Mouse (Mus musculus): Measurements from ENCODE around the gene Timeless. TPM values are rescaled to one million over a fixed set of nuclear protein-coding genes. Genes with fewer than 3 reads are reported as not detected.
A peak's percentile ranks its signal among the peaks of the same experiment; 100 is the strongest.

Gene Timeless
- polyA plus RNA-seq, 1 experiment = 4.9 TPM

DNA sequence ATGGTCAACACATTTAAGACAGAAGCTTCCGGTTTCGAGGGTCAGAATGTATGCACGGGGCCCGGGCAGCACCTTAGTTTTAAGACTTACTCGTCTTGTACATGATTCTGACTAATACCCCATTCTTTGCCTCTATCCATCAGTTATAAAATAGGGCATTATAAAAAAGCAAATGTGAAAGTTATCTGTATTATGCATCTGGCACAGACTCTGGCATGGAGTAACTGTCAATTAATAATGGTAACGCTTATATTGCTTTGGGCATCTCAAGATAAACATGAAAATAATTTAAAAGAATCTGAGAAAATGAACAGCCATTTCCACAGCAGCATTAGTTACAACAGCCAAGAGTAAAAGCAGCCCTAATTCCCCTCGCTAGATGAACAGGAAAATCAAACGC is 3.9 kb upstream of the Timeless start:
- no peak overlapping the region for H3ac ChIP-seq (ENCODE audit: control insufficient read depth, insufficient read length)
- no peaks in the 10 kb centered on the region for H3K27me3 ChIP-seq (ENCODE audit: control insufficient read depth, insufficient read depth, insufficient read length)
- H3K4me3 ChIP-seq = no peak overlapping the region
- no peak for TF ChIP-seq MAX (IDR thresholded peaks at IDR 0.05; ENCODE audit: low read depth)
- TF ChIP-seq E2F4 (IDR thresholded peaks at IDR 0.05; ENCODE audit: insufficient read depth) = no peak
- TF ChIP-seq USF1 (IDR thresholded peaks at IDR 0.05; ENCODE audit: low read depth) = no peak
- no peak for TF ChIP-seq REST (IDR thresholded peaks at IDR 0.05; ENCODE audit: insufficient read depth, insufficient read length)
- TF ChIP-seq SRF (IDR thresholded peaks at IDR 0.05; ENCODE audit: control insufficient read depth, insufficient read length, low read depth) = no peak
- no peak for TF ChIP-seq TCF12 (IDR thresholded peaks at IDR 0.05; ENCODE audit: insufficient read depth, poor library complexity, severe bottlenecking)
- no peak for TF ChIP-seq POLR2A (IDR thresholded peaks at IDR 0.05; ENCODE audit: insufficient read length, low read depth)
- no peak for TF ChIP-seq MYOD1 (IDR thresholded peaks at IDR 0.05; ENCODE audit: control insufficient read depth in 1 of 3, insufficient read length in 2 of 3, low read depth in 2 of 3)
- no peak for TF ChIP-seq TCF3 (IDR thresholded peaks at IDR 0.05; ENCODE audit: insufficient read length, low read depth)
- TF ChIP-seq MYOG (IDR thresholded peaks at IDR 0.05; ENCODE audit: control insufficient read depth in 1 of 3, insufficient read depth in 1 of 3, insufficient read length in 2 of 3, low read depth in 2 of 3) = no peak
- TF ChIP-seq POLR2AphosphoS2 (IDR thresholded peaks at IDR 0.05; ENCODE audit: insufficient read length, low read depth) = no peak
- no peak for TF ChIP-seq CEBPB (IDR thresholded peaks at IDR 0.05; ENCODE audit: insufficient read depth, poor library complexity, severe bottlenecking)
- H3K79me2 ChIP-seq (ENCODE audit: control insufficient read depth, insufficient read depth) = no peaks in the 10 kb centered on the region
- H3K36me3 ChIP-seq (ENCODE audit: control insufficient read depth, insufficient read depth) = no peaks in the 10 kb centered on the region
- no peak overlapping the region for H3K4me2 ChIP-seq (ENCODE audit: low read depth)

GRCm38 (mm10) chr10:128230582-128230981 is 1.3 kb upstream of the Timeless start:
- Histone ChIP-seq H3K79me2 (ENCODE audit: control insufficient read depth, insufficient read depth) (no peaks in the 10 kb centered on the region), H3K36me3 (ENCODE audit: control insufficient read depth, insufficient read depth) (no peaks in the 10 kb centered on the region), H3ac (ENCODE audit: control insufficient read depth, insufficient read length) (no peak overlapping the region), H3K27me3 (ENCODE audit: control insufficient read depth, insufficient read depth, insufficient read length) (no peaks in the 10 kb centered on the region), H3K4me3 (no peak overlapping the region), H3K4me2 (ENCODE audit: low read depth) (no peak overlapping the region)
- TF ChIP-seq MYOG (IDR thresholded peaks at IDR 0.05; ENCODE audit: control insufficient read depth in 1 of 3, insufficient read depth in 1 of 3, insufficient read length in 2 of 3, low read depth in 2 of 3) = no peak
- no peak for TF ChIP-seq E2F4 (IDR thresholded peaks at IDR 0.05; ENCODE audit: insufficient read depth)
- no peak for TF ChIP-seq TCF3 (IDR thresholded peaks at IDR 0.05; ENCODE audit: insufficient read length, low read depth)
- no peak for TF ChIP-seq CEBPB (IDR thresholded peaks at IDR 0.05; ENCODE audit: insufficient read depth, poor library complexity, severe bottlenecking)
- no peak for TF ChIP-seq REST (IDR thresholded peaks at IDR 0.05; ENCODE audit: insufficient read depth, insufficient read length)
- no peak for TF ChIP-seq POLR2A (IDR thresholded peaks at IDR 0.05; ENCODE audit: insufficient read length, low read depth)
- TF ChIP-seq SRF (IDR thresholded peaks at IDR 0.05; ENCODE audit: control insufficient read depth, insufficient read length, low read depth) = no peak
- TF ChIP-seq USF1 (IDR thresholded peaks at IDR 0.05; ENCODE audit: low read depth) = no peak
- TF ChIP-seq POLR2AphosphoS2 (IDR thresholded peaks at IDR 0.05; ENCODE audit: insufficient read length, low read depth) = no peak
- TF ChIP-seq MYOD1 (IDR thresholded peaks at IDR 0.05; ENCODE audit: control insufficient read depth in 1 of 3, insufficient read length in 2 of 3, low read depth in 2 of 3) = no peak
- TF ChIP-seq TCF12 (IDR thresholded peaks at IDR 0.05; ENCODE audit: insufficient read depth, poor library complexity, severe bottlenecking) = no peak
- no peak for TF ChIP-seq MAX (IDR thresholded peaks at IDR 0.05; ENCODE audit: low read depth)

DNA sequence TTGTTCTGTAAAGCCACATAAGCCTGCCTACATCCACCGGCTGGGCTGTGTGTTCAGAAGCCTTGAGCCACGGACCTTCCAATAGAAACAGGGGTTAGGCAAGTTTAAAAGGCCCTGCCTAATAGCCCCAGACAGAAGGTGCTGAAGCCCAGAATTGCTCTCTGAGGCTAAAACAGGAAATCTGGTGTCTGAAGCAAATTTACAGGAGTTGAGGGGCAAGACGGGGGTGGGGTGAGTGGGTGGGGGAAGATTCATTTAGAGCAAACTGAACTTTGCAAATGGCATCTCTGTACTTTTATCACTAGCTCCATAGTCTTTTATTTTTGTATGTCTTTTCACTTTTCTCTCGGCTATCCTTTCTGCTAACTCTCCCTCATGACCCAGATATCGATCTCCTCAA is 719 bp upstream of the Timeless start:
- Histone ChIP-seq H3K27me3 (ENCODE audit: control insufficient read depth, insufficient read depth, insufficient read length) (no peaks in the 10 kb centered on the region), H3ac (ENCODE audit: control insufficient read depth, insufficient read length) (no peak overlapping the region), H3K36me3 (ENCODE audit: control insufficient read depth, insufficient read depth) (no peaks in the 10 kb centered on the region), H3K4me2 (ENCODE audit: low read depth) (peak overlapping the region; percentile 87), H3K4me3 (peak overlapping the region; percentile 53), H3K79me2 (ENCODE audit: control insufficient read depth, insufficient read depth) (no peaks in the 10 kb centered on the region)
- TF ChIP-seq CEBPB (IDR thresholded peaks at IDR 0.05; ENCODE audit: insufficient read depth, poor library complexity, severe bottlenecking) (no peak), POLR2A (IDR thresholded peaks at IDR 0.05; ENCODE audit: insufficient read length, low read depth) (no peak), MYOD1 (IDR thresholded peaks at IDR 0.05; ENCODE audit: control insufficient read depth in 1 of 3, insufficient read length in 2 of 3, low read depth in 2 of 3) (no peak), E2F4 (IDR thresholded peaks at IDR 0.05; ENCODE audit: insufficient read depth) (no peak), SRF (IDR thresholded peaks at IDR 0.05; ENCODE audit: control insufficient read depth, insufficient read length, low read depth) (no peak), TCF12 (IDR thresholded peaks at IDR 0.05; ENCODE audit: insufficient read depth, poor library complexity, severe bottlenecking) (no peak), MYOG (IDR thresholded peaks at IDR 0.05; ENCODE audit: control insufficient read depth in 1 of 3, insufficient read depth in 1 of 3, insufficient read length in 2 of 3, low read depth in 2 of 3) (no peak), REST (IDR thresholded peaks at IDR 0.05; ENCODE audit: insufficient read depth, insufficient read length) (no peak), POLR2AphosphoS2 (IDR thresholded peaks at IDR 0.05; ENCODE audit: insufficient read length, low read depth) (no peak), TCF3 (IDR thresholded peaks at IDR 0.05; ENCODE audit: insufficient read length, low read depth) (no peak), MAX (IDR thresholded peaks at IDR 0.05; ENCODE audit: low read depth) (no peak), USF1 (IDR thresholded peaks at IDR 0.05; ENCODE audit: low read depth) (no peak)

GRCm38 (mm10) chr10:128232420-128232985 is 638 bp downstream of the Timeless start:
- H3ac ChIP-seq (ENCODE audit: control insufficient read depth, insufficient read length) = peak overlapping the region; percentile 64
- TF ChIP-seq MAX (IDR thresholded peaks at IDR 0.05; ENCODE audit: low read depth) (no peak), CEBPB (IDR thresholded peaks at IDR 0.05; ENCODE audit: insufficient read depth, poor library complexity, severe bottlenecking) (no peak), TCF3 (IDR thresholded peaks at IDR 0.05; ENCODE audit: insufficient read length, low read depth) (no peak), USF1 (IDR thresholded peaks at IDR 0.05; ENCODE audit: low read depth) (no peak), TCF12 (IDR thresholded peaks at IDR 0.05; ENCODE audit: insufficient read depth, poor library complexity, severe bottlenecking) (no peak), REST (IDR thresholded peaks at IDR 0.05; ENCODE audit: insufficient read depth, insufficient read length) (no peak), SRF (IDR thresholded peaks at IDR 0.05; ENCODE audit: control insufficient read depth, insufficient read length, low read depth) (no peak), MYOD1 (IDR thresholded peaks at IDR 0.05; ENCODE audit: control insufficient read depth in 1 of 3, insufficient read length in 2 of 3, low read depth in 2 of 3) (no peak), MYOG (IDR thresholded peaks at IDR 0.05; ENCODE audit: control insufficient read depth in 1 of 3, insufficient read depth in 1 of 3, insufficient read length in 2 of 3, low read depth in 2 of 3) (no peak), POLR2AphosphoS2 (IDR thresholded peaks at IDR 0.05; ENCODE audit: insufficient read length, low read depth) (no peak), E2F4 (IDR thresholded peaks at IDR 0.05; ENCODE audit: insufficient read depth) (no peak), POLR2A (IDR thresholded peaks at IDR 0.05; ENCODE audit: insufficient read length, low read depth) (no peak)
- no peaks in the 10 kb centered on the region for H3K36me3 ChIP-seq (ENCODE audit: control insufficient read depth, insufficient read depth)
- H3K4me2 ChIP-seq (ENCODE audit: low read depth) = peak overlapping the region; percentile 89
- peak overlapping the region; percentile 53 for H3K4me3 ChIP-seq
- H3K79me2 ChIP-seq (ENCODE audit: control insufficient read depth, insufficient read depth) = no peaks in the 10 kb centered on the region
- H3K27me3 ChIP-seq (ENCODE audit: control insufficient read depth, insufficient read depth, insufficient read length) = no peaks in the 10 kb centered on the region

All from myocyte (in vitro differentiated cells).